Mouse (Mus musculus) frontal cortex, postnatal 36 days (tissue): ENCODE results near the gene Cfap58.

ENCODE experiments used
- DNase-seq, 2 experiments: peaks; one replicate each; pipeline ENCODE4 v3.0.0; 2022; ENCODE audit warnings: low spot score in 2 of 2

Cfap58 gene

GRCm38 (mm10) chr19:47917396-47917795 lies 20.1 kb upstream of the Cfap58 start:
- DNase-seq, result no peak

GRCm38 (mm10) chr19:47918016-47918415 lies 19.5 kb upstream of the Cfap58 start:
- DNase-seq, result no peak

GRCm38 (mm10) chr19:47918455-47919101 lies 18.9 kb upstream of the Cfap58 start:
- no peak for DNase-seq

GRCm38 (mm10) chr19:47919126-47919965 lies 18.1 kb upstream of the Cfap58 start, which contains the start of the genes Cfap43 and Itprip:
Gene Cfap43, minus strand, starts transcription at chr19:47919287.
Gene Itprip, minus strand, starts transcription at chr19:47919299.
- peak; percentile 51 to 56 for DNase-seq

GRCm38 (mm10) chr19:47919966-47920375 lies 17.5 kb upstream of the Cfap58 start:
- DNase-seq, result no peak

GRCm38 (mm10) chr19:47925819-47926218 lies 11.7 kb upstream of the Cfap58 start:
- DNase-seq, result no peak

GRCm38 (mm10) chr19:47927032-47927431 lies 10.4 kb upstream of the Cfap58 start:
- DNase-seq, result no peak

- DNase-seq, result no peak
These were observed 8.4 kb upstream of the Cfap58 start for GRCm38 (mm10) chr19:47929043-47929442.

- DNase-seq, result no peak
These were observed 5.4 kb upstream of the Cfap58 start for GRCm38 (mm10) chr19:47931982-47932638.

GRCm38 (mm10) chr19:47934146-47934545 lies 3.3 kb upstream of the Cfap58 start:
- DNase-seq, result no peak

GRCm38 (mm10) chr19:47934636-47935238 lies 2.7 kb upstream of the Cfap58 start:
- DNase-seq, result no peak

- DNase-seq, result no peak
These were observed 1.9 kb upstream of the Cfap58 start for GRCm38 (mm10) chr19:47935530-47935929.

- DNase-seq, result no peak
These were observed 985 bp upstream of the Cfap58 start for GRCm38 (mm10) chr19:47936490-47936889.

GRCm38 (mm10) chr19:47936938-47937337 lies 537 bp upstream of the Cfap58 start:
- no peak for DNase-seq

- peak in 1 of 2 experiments; percentile 32 for DNase-seq
These were observed 1.9 kb downstream of the Cfap58 start for GRCm38 (mm10) chr19:47939361-47939760.

- DNase-seq, result no peak
These were observed 9.5 kb downstream of the Cfap58 start for GRCm38 (mm10) chr19:47946821-47947465.

- no peak for DNase-seq
These were observed 13.5 kb downstream of the Cfap58 start for GRCm38 (mm10) chr19:47950946-47951345.

- DNase-seq, result no peak
These were observed 15.7 kb downstream of the Cfap58 start for GRCm38 (mm10) chr19:47953169-47953568.

GRCm38 (mm10) chr19:47958181-47958580 lies 20.7 kb downstream of the Cfap58 start:
- DNase-seq, result no peak

GRCm38 (mm10) chr19:47968993-47969659 lies 31.7 kb downstream of the Cfap58 start:
- no peak for DNase-seq

GRCm38 (mm10) chr19:47971066-47971465 lies 33.6 kb downstream of the Cfap58 start:
- DNase-seq, result no peak
